Mouse (Mus musculus) myocyte (in vitro differentiated cells): ENCODE measurements around the gene Tfeb. TPM values are rescaled to one million over a fixed set of nuclear protein-coding genes. Genes with fewer than 3 reads are reported as not detected.

Source experiments
- H3K27me3 ChIP-seq: one replicate; pipeline ENCODE4 v1.6.1; 2011; ENCODE audit not compliant: control insufficient read depth, insufficient read depth, insufficient read length
- H3K36me3 ChIP-seq: one replicate; pipeline ENCODE4 v1.6.1; 2011; ENCODE audit not compliant: control insufficient read depth, insufficient read depth
- H3K4me2 ChIP-seq: one replicate; pipeline ENCODE4 v1.6.1; 2011; ENCODE audit warnings: low read depth, control low read depth
- H3K4me3 ChIP-seq: one replicate; pipeline ENCODE4 v1.5.1; 2011; ENCODE audit warnings: mild to moderate bottlenecking, control low read depth, moderate library complexity
- H3K79me2 ChIP-seq: one replicate; pipeline ENCODE4 v1.6.1; 2011; ENCODE audit not compliant: control insufficient read depth, insufficient read depth
- H3ac ChIP-seq: one replicate; pipeline ENCODE4 v1.6.1; 2011; ENCODE audit not compliant: control insufficient read depth, insufficient read length
- CEBPB ChIP-seq: IDR thresholded peaks from 2 replicates; pipeline ENCODE4 v1.6.1; 2011; ENCODE audit warnings: mild to moderate bottlenecking, moderate library complexity; ENCODE audit not compliant: poor library complexity, insufficient read depth, severe bottlenecking
- E2F4 ChIP-seq: IDR thresholded peaks from one replicate; pipeline ENCODE4 v1.6.1; 2011; ENCODE audit warnings: mild to moderate bottlenecking, control low read depth, moderate library complexity; ENCODE audit not compliant: insufficient read depth
- MAX ChIP-seq: IDR thresholded peaks from one replicate; pipeline ENCODE4 v1.6.1; 2011; ENCODE audit warnings: low read depth, mild to moderate bottlenecking, control low read depth
- MYOD1 ChIP-seq, 3 experiments: IDR thresholded peaks; one replicate each; pipeline ENCODE4 v1.6.1; 2011; ENCODE audit warnings: control low read depth in 2 of 3, low read depth in 2 of 3, mild to moderate bottlenecking in 2 of 3, moderate library complexity in 1 of 3; ENCODE audit not compliant: insufficient read length in 2 of 3, control insufficient read depth in 1 of 3
- MYOG ChIP-seq, 3 experiments: IDR thresholded peaks; one replicate each; pipeline ENCODE4 v1.6.1; 2011; ENCODE audit warnings: control low read depth in 2 of 3, low read depth in 2 of 3, mild to moderate bottlenecking in 2 of 3; ENCODE audit not compliant: insufficient read length in 2 of 3, control insufficient read depth in 1 of 3, insufficient read depth in 1 of 3
- POLR2A ChIP-seq: IDR thresholded peaks from one replicate; pipeline ENCODE4 v1.6.1; 2011; ENCODE audit warnings: low read depth, mild to moderate bottlenecking, control low read depth, moderate library complexity; ENCODE audit not compliant: insufficient read length
- POLR2AphosphoS2 ChIP-seq: IDR thresholded peaks from one replicate; pipeline ENCODE4 v1.6.1; 2011; ENCODE audit warnings: low read depth, control low read depth; ENCODE audit not compliant: insufficient read length
- REST ChIP-seq: IDR thresholded peaks from one replicate; pipeline ENCODE4 v1.6.1; 2011; ENCODE audit warnings: mild to moderate bottlenecking, control low read depth, moderate library complexity; ENCODE audit not compliant: insufficient read depth, insufficient read length
- SRF ChIP-seq: IDR thresholded peaks from one replicate; pipeline ENCODE4 v1.6.1; 2011; ENCODE audit warnings: low read depth; ENCODE audit not compliant: control insufficient read depth, insufficient read length
- TCF12 ChIP-seq: IDR thresholded peaks from one replicate; pipeline ENCODE4 v1.6.1; 2011; ENCODE audit warnings: mild to moderate bottlenecking, control low read depth; ENCODE audit not compliant: poor library complexity, insufficient read depth, severe bottlenecking
- TCF3 ChIP-seq: IDR thresholded peaks from one replicate; pipeline ENCODE4 v1.6.1; 2011; ENCODE audit warnings: low read depth, control low read depth; ENCODE audit not compliant: insufficient read length
- USF1 ChIP-seq: IDR thresholded peaks from one replicate; pipeline ENCODE4 v1.6.1; 2011; ENCODE audit warnings: low read depth, mild to moderate bottlenecking, control low read depth, moderate library complexity
- polyA plus RNA-seq: library from polyadenylated mRNA; unstranded; fragments of >200 nt; fragmentation: generic; extraction: Trizol; gene quantifications from one replicate; pipeline ENCODE4 v1.2.1, GENCODE M21; 2012; ENCODE audit warnings: missing spikeins

Tfeb gene
- polyA plus RNA-seq, 1 experiment: 16.5 TPM

- Histone ChIP-seq H3K4me3 (no peak overlapping the region), H3K27me3 (peaks cover 29% of the 10 kb centered on the region), H3K4me2 (no peak overlapping the region), H3K36me3 (no peaks in the 10 kb centered on the region), H3K79me2 (no peaks in the 10 kb centered on the region), H3ac (no peak overlapping the region)
- TF ChIP-seq TCF12 (no peak), E2F4 (no peak), CEBPB (no peak), REST (no peak), POLR2A (no peak), MYOD1 (IDR thresholded peaks at IDR 0.05; ENCODE audit: control insufficient read depth in 1 of 3, insufficient read length in 2 of 3, low read depth in 2 of 3) (no peak), MAX (no peak), SRF (no peak), TCF3 (no peak), POLR2AphosphoS2 (no peak), MYOG (IDR thresholded peaks at IDR 0.05; ENCODE audit: control insufficient read depth in 1 of 3, insufficient read depth in 1 of 3, insufficient read length in 2 of 3, low read depth in 2 of 3) (no peak), USF1 (no peak)
Observed at GRCm38 (mm10) chr17:47812200-47812599, 75.4 kb downstream of the Tfeb start.

GRCm38 (mm10) chr17:47813616-47814015 lies 76.8 kb downstream of the Tfeb start:
- no peak overlapping the region for H3ac ChIP-seq
- no peak overlapping the region for H3K4me3 ChIP-seq
- no peaks in the 10 kb centered on the region for H3K79me2 ChIP-seq
- TF ChIP-seq MAX (no peak), SRF (no peak), MYOD1 (IDR thresholded peaks at IDR 0.05; ENCODE audit: control insufficient read depth in 1 of 3, insufficient read length in 2 of 3, low read depth in 2 of 3) (no peak), POLR2A (no peak), TCF12 (no peak), USF1 (no peak), E2F4 (no peak), REST (no peak), TCF3 (no peak), MYOG (IDR thresholded peaks at IDR 0.05; ENCODE audit: control insufficient read depth in 1 of 3, insufficient read depth in 1 of 3, insufficient read length in 2 of 3, low read depth in 2 of 3) (no peak), POLR2AphosphoS2 (no peak), CEBPB (no peak)
- H3K27me3 ChIP-seq: peaks cover 34% of the 10 kb centered on the region
- H3K4me2 ChIP-seq: no peak overlapping the region
- no peaks in the 10 kb centered on the region for H3K36me3 ChIP-seq

- H3K79me2 ChIP-seq: no peaks in the 10 kb centered on the region
- no peak overlapping the region for H3K4me3 ChIP-seq
- H3K36me3 ChIP-seq: no peaks in the 10 kb centered on the region
- H3K27me3 ChIP-seq: peaks cover 34% of the 10 kb centered on the region
- H3ac ChIP-seq: no peak overlapping the region
- H3K4me2 ChIP-seq: no peak overlapping the region
- no peak for TF ChIP-seq REST
- TF ChIP-seq USF1: no peak
- no peak for TF ChIP-seq POLR2AphosphoS2
- no peak for TF ChIP-seq MYOD1 (IDR thresholded peaks at IDR 0.05; ENCODE audit: control insufficient read depth in 1 of 3, insufficient read length in 2 of 3, low read depth in 2 of 3)
- no peak for TF ChIP-seq CEBPB
- TF ChIP-seq POLR2A: no peak
- no peak for TF ChIP-seq MYOG (IDR thresholded peaks at IDR 0.05; ENCODE audit: control insufficient read depth in 1 of 3, insufficient read depth in 1 of 3, insufficient read length in 2 of 3, low read depth in 2 of 3)
- TF ChIP-seq TCF3: no peak
- TF ChIP-seq MAX: no peak
- TF ChIP-seq TCF12: no peak
- TF ChIP-seq SRF: no peak
- no peak for TF ChIP-seq E2F4
Observed at GRCm38 (mm10) chr17:47814496-47814895, 77.7 kb downstream of the Tfeb start.

GRCm38 (mm10) chr17:47815446-47815845 lies 78.6 kb downstream of the Tfeb start:
- no peak overlapping the region for H3ac ChIP-seq
- H3K79me2 ChIP-seq: no peaks in the 10 kb centered on the region
- TF ChIP-seq CEBPB: no peak
- TF ChIP-seq E2F4: no peak
- TF ChIP-seq POLR2A: no peak
- H3K4me2 ChIP-seq: no peak overlapping the region
- no peaks in the 10 kb centered on the region for H3K36me3 ChIP-seq
- no peak overlapping the region for H3K4me3 ChIP-seq
- H3K27me3 ChIP-seq: peaks cover 34% of the 10 kb centered on the region

GRCm38 (mm10) chr17:47818038-47818725 lies 81.4 kb downstream of the Tfeb start:
- Histone ChIP-seq H3K79me2 (no peaks in the 10 kb centered on the region), H3K27me3 (peaks cover 28% of the 10 kb centered on the region), H3ac (no peak overlapping the region), H3K4me2 (no peak overlapping the region), H3K4me3 (no peak overlapping the region), H3K36me3 (no peaks in the 10 kb centered on the region)
- TF ChIP-seq POLR2AphosphoS2: no peak
- no peak for TF ChIP-seq TCF12
- TF ChIP-seq MAX: no peak
- TF ChIP-seq SRF: no peak
- no peak for TF ChIP-seq TCF3
- no peak for TF ChIP-seq E2F4
- no peak for TF ChIP-seq USF1
- no peak for TF ChIP-seq POLR2A
- no peak for TF ChIP-seq CEBPB
